Mouse (Mus musculus) sigmoid colon, adult 10 weeks (tissue): ENCODE measurements around the gene Tor1a. TPM values are rescaled to one million over a fixed set of nuclear protein-coding genes. Genes with fewer than 3 reads are reported as not detected.

Experiments used
- polyA plus RNA-seq: library from polyadenylated mRNA; stranded (reverse); fragments of 350-450 nt; fragmentation: Illumina TruSeq; extraction: RNeasy Lipid Tissue Mini Kit (QIAGEN cat#74804); gene quantifications from one replicate; pipeline ENCODE4 v1.2.3, GENCODE M21; 2014; ENCODE audit warnings: low read depth, low replicate concordance

Gene Tor1a
- 6.2 TPM for polyA plus RNA-seq

GRCm38 (mm10) chr2:30967352-30968327 is at the start of gene Tor1a:
Gene Tor1a, minus strand, starts transcription at chr2:30967933.

GRCm38 (mm10) chr2:30981790-30982513 is 14.2 kb upstream of the Tor1a start, which contains the start of the genes BC005624 and Usp20:
Gene BC005624, minus strand, starts transcription at chr2:30982201.
Gene Usp20, plus strand, starts transcription at chr2:30982279.

GRCm38 (mm10) chr2:30952824-30953490 is 14.8 kb downstream of the Tor1a start, which contains the start of gene Tor1b:
Gene Tor1b, plus strand, starts transcription at chr2:30952959.

GRCm38 (mm10) chr2:30929483-30930045 is 38.2 kb downstream of the Tor1a start, which contains the start of gene Ptges:
Gene Ptges, minus strand, starts transcription at chr2:30929863.

Other genes with a start within 250 kb of the Tor1a start
- gene 1700001O22Rik, start 164.3 kb downstream of the Tor1a start, polyA plus RNA-seq, result not detected
- gene Ntmt1, start 160.1 kb downstream of the Tor1a start, polyA plus RNA-seq, result not detected
- gene Asb6, start 137.6 kb downstream of the Tor1a start, polyA plus RNA-seq, result not detected
- not detected for gene Prrx2, start 133.0 kb downstream of the Tor1a start, polyA plus RNA-seq
- 3.4 TPM for gene Ptges, start 38.1 kb downstream of the Tor1a start, polyA plus RNA-seq
- gene Tor1b, start 15.0 kb downstream of the Tor1a start, polyA plus RNA-seq, result 18.4 TPM
- gene BC005624, start 14.3 kb upstream of the Tor1a start, polyA plus RNA-seq, result 23.2 TPM
- gene Usp20, start 14.3 kb upstream of the Tor1a start, polyA plus RNA-seq, result 0.63 TPM
- gene Fnbp1, start 174.1 kb upstream of the Tor1a start, polyA plus RNA-seq, result 58.6 TPM
- gene Gpr107, start 184.4 kb upstream of the Tor1a start, polyA plus RNA-seq, result 46.1 TPM